Mouse (Mus musculus): ENCODE results near the gene Vmn2r66. TPM values are rescaled to one million over a fixed set of nuclear protein-coding genes. Genes with fewer than 3 reads are reported as not detected.

The Vmn2r66 gene
- total RNA-seq (2022) = not detected

GRCm38 (mm10) chr7:85012168-85012567 lies at the start of gene Vmn2r66:
Vmn2r66 (minus strand) TSS chr7:85012268.
- no peak for DNase-seq (ENCODE audit: low spot score in 2 of 2)

GRCm38 (mm10) chr7:84996694-84997093 lies 15.4 kb downstream of the Vmn2r66 start:
- no peak for DNase-seq (ENCODE audit: low spot score in 2 of 2)

GRCm38 (mm10) chr7:84964015-84964414 lies 48.1 kb downstream of the Vmn2r66 start, which contains the start of gene Vmn2r65:
Vmn2r65 (minus strand) TSS chr7:84964115.
- DNase-seq (ENCODE audit: low spot score in 2 of 2) = no peak

Other genes starting within 250 kb of the Vmn2r66 start
- gene Olfr291, start 158.7 kb downstream of the Vmn2r66 start, total RNA-seq (2022) = not detected
- not detected for gene Vmn2r65, start 48.2 kb downstream of the Vmn2r66 start, total RNA-seq (2022)
- gene Vmn2r67, start 143.7 kb upstream of the Vmn2r66 start, total RNA-seq (2022) = not detected
- not detected for gene Vmn2r68, start 225.5 kb upstream of the Vmn2r66 start, total RNA-seq (2022)